Mouse (Mus musculus) spleen, adult 2 months (tissue): ENCODE measurements around the gene B4galt7.

ENCODE experiments used
- CTCF ChIP-seq: fragments of 200-500 bp; IDR thresholded peaks from 2 replicates; pipeline ENCODE4 v1.5.1; 2011; ENCODE audit warnings: mild to moderate bottlenecking, inconsistent platforms; ENCODE audit not compliant: insufficient read depth, insufficient read length, insufficient replicate concordance; ENCODE audit errors: extremely low read depth
- POLR2A ChIP-seq: fragments of 200-500 bp; IDR thresholded peaks from 2 replicates; pipeline ENCODE4 v1.6.1; 2011; ENCODE audit warnings: low read depth, low read length, inconsistent platforms

- TF ChIP-seq POLR2A, result no peak
- no peak for TF ChIP-seq CTCF
Observed at GRCm38 (mm10) chr13:55600657-55601056, 961 bp downstream of the B4galt7 start.
